Mouse (Mus musculus): ENCODE measurements around the gene Spata16.
"Not testable (repeated sequence)": the region's sequence is repeated elsewhere in the genome, so short reads cannot be mapped to it uniquely, and the experiment has no call there.

The Spata16 gene

DNA sequence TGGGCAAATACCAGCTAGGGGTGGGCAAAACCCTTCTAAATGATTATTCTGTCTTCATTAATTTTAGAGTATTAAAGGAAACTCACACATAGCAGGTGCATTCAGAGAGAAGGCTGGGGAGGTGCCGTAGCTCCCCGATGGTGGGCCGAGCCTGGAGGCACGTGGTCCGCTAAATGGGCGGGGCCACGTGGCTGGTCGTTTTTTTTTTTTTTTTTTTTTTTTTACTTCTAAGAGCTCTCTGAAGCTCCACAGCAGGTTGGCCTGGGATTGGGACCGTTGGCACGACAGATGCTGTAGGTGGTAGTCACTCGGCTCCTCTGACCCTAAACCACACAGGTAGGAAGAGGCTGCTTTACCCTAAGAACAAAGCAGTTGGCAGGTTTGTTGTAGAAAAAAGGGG is at the start of gene Spata16:
Gene Spata16 (plus strand): TSS at position 219 of the 400 bp plus-strand sequence.
- CTCF ChIA-PET = no interaction called here

DNA sequence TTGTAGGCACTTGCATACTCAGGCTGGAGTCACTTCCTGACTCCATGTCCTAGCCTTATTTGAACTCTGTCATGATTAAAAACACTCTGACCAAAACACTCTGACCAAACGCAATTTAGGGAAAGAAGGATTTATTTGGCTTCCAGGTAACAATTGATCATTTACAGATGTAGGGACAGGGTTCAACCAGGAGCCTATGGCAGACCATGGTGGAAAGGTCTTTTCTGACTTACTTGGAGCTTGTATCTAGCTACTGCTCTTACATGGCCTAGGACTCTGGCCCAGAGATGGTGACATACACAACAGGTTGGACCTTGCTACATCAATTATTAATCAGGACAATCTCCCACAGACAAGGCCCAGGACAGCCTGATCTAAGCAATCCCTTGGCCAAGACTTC is 32.6 kb upstream of the Spata16 start:
- CTCF ChIA-PET = no interaction called here

DNA sequence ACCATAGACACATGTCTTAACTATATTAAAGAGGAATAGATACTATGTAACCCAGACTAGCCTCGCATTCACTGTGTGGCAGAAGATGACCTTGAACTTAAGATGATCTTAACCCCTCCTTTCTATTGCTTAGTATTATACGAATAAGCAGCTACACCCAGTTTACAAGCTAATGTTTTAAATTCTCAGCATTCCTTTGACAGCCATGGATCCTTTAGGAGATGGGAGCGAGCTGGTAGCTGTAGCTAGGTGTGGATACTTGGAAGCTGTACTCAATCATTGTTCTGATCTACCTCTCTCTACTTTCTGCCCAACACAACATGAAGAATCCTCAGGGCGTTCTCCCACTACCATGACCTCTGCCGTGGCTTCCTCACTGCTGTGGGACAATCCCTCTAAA is 28.9 kb upstream of the Spata16 start:
- CTCF ChIA-PET = no interaction called here

DNA sequence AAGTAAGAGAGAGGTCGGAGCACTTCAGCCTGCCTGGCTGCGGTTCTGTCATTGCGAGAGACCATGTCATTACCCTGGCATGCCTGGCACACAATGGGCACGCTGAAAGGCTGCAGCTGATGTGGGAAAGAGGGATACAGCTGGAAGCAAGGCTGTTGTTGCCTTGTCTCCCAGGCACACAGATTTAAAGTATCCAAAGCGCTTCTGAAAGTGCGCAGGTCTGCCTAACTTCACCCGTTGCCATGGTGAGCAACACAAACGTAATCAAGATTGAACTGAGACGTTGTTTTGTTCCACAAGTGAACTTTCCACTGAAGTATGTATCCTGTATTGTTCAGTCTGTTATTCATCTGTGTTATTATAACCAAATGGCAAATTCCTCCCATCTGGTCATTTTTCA is 1.8 kb downstream of the Spata16 start:
- CTCF ChIA-PET = no interaction called here

DNA sequence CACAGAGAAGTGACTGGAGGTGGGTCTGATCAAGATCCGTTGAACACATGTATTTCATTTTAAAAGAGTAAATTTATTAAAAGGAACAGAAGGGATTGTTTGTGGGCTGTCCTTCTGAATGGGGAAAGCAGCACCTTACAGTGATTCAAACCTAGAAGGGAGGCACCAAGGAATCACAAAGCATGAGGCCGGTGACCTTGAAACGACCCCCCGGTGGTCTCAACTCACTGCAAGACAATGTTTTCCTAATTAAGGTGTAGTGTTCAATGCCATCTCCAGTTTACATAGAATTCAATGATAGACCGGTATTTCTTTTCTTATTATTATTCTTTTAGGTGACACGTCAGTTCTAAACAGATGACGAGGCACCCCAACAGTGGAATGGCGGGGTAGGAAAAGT is 2.4 kb downstream of the Spata16 start:
- CTCF ChIA-PET = no interaction called here

DNA sequence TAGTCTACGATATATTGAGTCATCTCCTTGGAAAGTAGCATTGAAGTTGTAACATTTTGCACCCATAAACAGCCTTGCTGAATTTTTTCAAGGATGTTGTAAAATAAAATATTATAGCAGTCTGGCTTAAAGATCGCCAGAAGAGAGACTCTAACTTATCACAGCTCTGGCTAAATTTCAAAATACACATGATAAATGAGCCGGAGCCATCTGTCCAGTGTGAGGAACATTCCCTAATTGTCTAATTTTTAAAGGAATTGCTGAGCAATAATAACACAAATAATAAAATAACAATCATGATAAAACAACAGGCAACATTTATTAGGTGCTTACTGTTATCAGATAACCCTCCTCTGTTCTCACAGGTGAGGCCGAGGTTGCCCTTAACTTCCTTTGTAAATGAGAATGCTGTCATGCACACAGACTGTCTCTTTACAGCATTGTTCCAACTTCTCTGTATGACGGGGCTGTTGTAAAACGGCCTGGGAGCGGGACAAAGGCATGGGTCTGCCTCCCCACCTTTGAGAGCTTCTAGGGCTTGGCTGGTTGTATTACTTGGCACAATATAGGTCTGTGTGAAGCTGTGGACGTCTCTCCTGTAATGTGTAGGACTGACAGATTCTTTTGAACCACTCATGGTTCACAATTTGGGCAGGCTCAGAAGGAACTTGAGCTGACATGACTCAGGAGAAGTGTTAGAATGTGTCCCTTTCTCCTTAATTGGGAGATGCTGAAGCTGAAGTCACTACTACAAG is 3.1 kb downstream of the Spata16 start:
- CTCF ChIA-PET = no interaction called here

DNA sequence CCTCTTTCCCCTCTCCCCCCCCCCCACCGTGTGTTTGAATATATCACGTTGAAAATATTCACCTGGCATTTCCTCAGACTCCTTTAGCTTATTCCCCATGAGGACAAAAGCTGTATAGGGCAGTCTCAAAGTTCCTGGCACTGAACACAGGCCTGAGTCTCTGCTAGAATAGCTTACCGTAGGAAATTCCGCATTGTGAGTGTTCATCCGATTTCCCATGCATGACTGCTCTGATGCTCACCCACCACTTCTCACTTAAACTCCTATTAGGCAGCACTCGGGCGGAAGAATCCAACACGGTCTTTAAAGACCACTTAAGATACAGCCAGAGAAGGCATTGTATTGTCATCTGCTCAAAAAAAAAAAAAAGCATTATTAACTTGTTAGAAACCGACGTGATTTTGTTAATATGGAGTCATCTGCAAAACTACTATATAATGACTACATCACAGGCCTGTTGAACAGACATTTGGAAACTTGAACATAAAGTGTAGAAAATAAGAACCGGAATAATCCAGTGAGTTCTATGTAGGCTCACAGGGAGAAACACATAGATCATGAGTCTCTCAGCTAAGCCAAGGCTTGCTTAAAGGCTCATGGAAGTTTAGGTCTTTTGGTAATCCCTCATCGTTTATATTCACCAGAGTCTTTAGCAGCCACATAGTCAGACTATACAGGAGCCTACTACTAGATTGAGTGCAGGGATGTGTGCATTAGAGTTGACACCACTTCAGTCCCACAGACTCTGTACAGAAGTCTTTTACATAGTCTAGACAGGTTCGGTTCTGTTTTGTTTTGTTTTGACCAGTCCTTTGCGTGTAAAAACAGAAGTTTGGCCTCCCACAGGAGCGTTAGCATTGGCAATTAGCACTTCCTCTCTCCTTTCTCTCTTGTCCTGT is 4.2 kb downstream of the Spata16 start:
- CTCF ChIA-PET = no interaction called here

DNA sequence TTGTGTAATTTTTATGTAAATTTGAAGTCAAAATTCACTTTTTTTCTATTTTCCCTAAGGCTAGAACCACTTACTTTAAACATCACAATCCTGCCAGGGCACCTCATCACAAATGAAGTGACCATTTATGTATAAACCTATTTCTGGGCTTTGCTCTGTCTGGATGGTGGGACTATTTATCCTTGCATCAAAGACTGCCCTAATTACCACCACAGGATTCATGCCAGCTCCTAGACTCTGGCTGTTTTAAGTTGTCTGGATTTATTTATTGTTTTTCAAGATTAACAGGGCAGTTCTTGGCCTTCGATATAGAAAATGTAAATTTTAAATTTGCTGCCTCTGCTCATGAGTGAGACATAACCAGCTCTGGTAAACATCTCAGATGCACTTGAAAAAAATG is 6.7 kb downstream of the Spata16 start:
- CTCF ChIA-PET = no interaction called here

DNA sequence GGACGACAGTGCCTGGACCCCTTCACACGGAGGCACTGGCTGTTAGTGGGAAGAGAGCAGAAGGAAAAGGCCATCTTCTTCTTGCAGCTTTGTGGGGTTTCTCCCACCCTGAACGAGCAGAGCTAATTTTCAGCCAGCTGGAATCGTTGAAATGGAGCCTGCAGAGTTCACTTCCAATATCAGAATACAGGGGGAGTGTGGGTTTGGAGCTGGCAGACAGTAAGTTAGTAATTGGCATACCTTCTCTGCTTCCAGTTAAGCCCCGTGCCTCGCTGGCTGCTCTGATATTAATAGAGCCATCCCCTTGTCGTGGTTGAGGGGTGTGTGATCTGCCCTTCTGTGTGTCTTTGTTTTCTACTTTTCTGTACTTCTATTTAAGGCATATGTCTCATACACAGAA is 9.4 kb downstream of the Spata16 start:
- CTCF ChIA-PET = no interaction called here

DNA sequence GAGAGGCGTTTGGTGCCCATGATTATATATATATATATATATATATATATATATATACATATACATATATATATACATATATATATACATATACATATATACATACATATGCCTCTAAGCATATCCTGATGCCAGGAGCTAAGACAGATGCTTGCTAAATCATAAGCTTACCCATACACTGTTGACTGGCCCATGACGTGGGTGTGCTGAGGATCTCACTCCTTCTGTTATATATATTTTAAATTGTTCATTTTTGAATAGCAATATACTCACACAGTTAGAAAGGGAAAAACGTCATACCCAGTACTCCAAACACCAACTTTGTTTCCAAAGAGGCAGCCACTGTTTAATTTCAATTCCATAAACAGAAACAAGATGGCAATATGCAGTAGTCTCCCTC is 48.4 kb downstream of the Spata16 start:
- CTCF ChIA-PET = no interaction called here

DNA sequence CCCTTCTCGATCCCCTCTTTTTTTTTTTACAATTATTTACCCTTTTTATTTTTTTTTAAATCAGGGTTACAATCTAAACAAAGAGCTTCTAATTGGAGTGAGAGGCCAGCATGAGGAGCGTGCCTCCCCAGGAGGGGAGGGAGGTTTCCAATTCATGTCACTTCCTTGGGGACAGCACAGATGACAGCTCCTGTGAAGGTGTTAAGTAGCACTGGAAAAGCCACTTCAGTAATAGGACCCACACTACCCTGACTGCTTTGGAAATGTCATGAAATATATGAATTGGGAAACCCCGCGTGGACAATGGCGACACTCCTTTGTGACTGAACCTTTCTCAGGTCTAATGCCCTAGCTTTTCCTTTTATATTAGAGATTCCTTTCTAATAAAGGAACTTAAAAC is 72.1 kb downstream of the Spata16 start:
- CTCF ChIA-PET = not testable (repeated sequence)

DNA sequence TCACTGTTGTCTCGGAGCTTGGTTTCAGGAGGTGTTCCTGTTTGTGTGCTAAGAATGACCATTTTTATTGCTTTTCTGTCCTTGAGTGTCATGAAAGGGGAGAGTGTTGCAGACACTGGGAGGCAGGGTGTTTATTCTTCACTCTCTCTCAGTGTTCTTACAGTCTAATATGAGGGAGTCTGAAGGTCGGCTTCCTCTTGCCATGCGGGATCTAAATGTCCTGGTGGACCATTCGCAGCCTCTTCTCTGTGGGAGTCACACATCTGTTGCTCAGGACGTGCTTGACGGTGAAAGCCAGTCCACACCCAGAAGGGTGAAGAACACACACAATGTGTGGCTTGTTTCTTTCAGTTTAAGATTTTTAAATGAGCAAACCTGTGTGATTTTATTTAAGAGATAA is 90.1 kb downstream of the Spata16 start:
- CTCF ChIA-PET = no interaction called here

DNA sequence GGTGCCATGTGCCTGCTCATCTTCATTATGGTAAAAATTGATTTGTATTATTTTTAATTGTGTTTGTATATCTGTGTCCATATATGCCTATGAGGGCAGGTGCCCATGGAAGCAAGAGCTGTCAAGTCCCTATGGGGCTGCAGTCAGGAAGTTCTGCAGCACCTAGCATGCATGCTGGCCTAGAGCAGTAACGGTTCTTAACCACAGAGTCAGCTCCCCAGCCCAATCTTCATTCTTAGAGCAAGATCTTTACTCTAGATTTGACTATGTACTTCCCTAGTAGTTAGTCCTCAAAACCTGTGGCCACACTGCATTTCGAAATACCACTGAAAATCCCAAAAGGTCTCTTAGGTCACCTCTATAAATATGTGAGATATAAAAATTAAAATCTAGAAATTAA is 113.1 kb downstream of the Spata16 start:
- CTCF ChIA-PET = no interaction called here

DNA sequence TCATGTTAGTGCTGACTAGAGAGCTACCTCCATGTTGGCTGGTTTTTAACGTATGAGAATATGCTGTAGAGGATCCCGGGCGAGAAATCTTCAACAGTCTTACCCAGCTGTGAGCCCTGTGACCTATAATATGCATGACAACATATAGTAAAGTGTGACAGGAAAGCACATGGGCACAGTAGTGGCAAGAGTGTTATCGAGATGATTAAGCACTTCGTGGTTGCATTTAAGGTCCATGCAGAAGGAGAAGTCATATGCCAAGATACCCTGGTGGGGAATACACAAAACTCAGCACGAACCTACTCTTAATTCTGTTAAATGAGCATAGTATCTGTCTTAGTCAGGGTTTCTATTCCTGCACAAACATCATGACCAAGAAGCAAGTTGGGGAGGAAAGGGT is 115.0 kb downstream of the Spata16 start:
- CTCF ChIA-PET = no interaction called here

DNA sequence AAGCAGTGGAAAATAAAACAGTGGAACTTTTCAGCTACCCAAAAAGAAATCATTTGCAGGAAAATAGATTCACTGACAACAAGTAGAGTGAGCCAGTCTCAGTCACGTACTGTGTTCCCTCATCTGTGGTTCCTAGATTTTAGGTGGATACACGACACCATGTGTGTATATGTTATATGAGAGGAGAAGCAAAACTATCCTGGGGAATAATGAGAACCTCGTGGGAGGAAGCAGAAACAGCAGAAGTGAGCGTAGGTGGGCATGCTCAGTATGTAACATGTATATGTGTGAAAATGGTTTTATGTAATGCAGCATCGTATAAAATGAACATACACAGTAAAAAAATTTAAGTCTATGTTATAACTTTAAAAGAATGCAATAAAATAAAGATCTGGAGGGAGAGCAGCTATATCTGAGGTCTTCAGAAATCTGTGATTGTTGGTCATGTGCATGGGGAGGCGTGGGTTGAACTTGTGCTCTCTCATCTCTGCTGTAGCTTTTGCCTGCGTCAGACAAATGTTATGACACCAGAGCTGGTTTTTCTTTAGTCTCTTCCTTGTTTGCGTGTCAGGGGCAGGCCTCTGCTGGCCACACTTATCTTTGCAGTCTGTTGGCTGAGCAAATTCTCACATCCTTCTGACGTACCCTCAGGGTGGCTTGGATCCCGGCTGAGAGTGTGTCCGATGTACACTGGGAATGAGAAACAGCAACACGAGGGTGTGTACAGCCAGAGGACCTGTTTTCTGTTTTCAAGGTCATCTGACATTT is 156.1 kb downstream of the Spata16 start:
- CTCF ChIA-PET = no interaction called here

DNA sequence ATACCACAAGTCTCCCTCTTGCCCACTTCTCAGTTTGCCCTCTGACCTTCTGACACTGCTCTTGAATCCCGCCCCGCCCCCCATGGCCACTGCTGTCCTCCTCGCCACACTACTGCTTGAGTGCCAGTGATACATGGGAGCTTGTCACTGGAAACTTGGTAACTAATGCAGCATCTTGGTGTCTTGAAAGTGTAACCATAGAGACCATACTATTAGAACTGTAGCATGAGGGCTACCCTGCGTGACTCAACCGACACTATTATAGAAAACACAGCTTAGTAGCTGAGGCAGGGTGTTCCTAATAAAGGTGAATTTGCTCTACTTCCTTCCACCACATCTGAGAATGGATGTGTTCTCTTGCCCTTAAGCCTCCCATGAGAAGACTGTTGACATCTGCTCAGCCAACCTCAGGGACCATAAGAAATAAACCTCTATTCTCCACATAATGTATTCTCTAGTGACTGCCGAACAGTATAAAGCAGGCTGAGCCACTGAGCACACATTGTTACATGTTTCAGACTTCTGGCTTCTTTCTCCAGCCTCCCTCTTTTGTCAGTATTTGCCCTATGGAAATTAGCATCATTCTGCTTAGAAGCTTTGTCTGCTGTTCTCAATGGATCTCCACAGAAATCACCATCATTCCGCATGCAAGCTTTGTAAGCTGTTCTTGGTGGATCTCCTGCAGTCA is 158.6 kb downstream of the Spata16 start:
- CTCF ChIA-PET = no interaction called here

DNA sequence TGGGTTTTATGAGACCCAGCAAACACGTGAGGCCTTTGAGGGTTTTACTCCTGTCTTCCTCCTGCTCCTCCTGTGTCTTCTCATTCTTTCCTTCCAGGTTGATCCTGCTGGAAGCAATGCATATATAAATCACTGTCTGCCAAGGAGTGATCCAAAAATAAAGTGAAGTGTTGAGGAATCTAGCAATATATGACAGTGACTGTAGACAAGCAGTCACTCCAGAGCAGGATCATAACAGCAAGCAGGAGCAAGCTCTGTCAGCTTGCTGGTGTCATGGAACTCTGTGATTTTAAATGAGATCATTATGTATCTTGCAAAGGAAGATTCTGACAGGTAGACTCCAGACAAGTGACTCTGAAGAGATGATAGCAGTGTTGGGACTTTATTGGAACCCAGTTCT is 159.5 kb downstream of the Spata16 start:
- CTCF ChIA-PET = no interaction called here

DNA sequence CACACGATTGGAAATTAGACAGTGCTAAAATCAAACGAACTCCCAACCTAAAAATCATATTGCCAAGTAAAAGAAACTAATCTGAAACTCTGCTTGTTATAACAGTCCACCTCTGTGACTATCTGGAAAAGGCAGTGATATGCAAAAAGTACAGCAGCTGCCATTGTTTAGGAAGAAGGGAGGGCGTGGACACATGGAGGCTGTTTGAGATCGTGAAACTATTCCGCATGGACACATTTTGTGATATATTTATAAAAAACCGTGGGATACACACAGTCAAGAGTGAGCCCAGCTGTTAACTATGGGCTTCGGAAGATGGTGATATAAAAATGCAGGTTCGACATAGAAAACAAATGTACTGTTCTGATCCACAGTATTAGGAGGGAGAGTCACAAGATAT is 176.9 kb downstream of the Spata16 start:
- CTCF ChIA-PET = no interaction called here

DNA sequence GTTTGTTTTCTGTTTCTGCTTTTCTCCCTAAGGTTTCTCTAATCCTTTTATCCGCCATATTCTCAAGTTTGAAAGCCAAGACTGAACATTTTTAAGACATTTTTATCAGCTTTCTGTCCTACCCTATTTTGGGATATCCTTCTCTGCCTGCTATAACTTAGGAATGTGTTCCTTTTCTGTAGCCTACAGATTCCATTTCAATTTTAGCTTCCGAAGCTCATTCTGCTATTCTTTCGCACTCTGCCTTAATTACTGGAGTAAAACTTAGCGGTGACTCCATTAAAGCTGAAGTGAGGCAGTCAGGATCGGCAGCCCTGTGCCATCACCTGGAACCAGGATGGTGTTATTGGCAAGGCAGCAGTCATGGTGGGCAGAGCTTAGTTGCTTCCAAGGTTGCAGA is 178.3 kb downstream of the Spata16 start:
- CTCF ChIA-PET = no interaction called here

DNA sequence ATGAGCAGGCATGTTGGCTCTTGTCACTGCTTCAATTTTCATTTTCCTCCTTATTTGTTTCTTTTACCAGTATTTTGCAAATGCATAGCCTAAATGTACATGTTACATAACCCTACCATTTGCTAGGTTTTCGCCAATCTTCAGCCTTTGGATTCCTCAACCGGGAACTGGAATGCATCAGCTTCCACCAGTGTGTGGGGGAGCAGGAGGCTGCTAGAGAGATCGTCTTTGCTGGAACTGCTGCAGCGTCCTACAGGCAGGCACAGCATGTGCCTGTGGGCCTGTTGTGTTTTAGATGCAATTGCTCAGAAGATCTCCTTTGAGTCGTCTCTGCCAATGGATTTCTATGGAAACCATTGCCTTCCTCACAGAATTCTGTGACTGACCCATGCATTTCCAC is 182.0 kb downstream of the Spata16 start:
- CTCF ChIA-PET = no interaction called here

DNA sequence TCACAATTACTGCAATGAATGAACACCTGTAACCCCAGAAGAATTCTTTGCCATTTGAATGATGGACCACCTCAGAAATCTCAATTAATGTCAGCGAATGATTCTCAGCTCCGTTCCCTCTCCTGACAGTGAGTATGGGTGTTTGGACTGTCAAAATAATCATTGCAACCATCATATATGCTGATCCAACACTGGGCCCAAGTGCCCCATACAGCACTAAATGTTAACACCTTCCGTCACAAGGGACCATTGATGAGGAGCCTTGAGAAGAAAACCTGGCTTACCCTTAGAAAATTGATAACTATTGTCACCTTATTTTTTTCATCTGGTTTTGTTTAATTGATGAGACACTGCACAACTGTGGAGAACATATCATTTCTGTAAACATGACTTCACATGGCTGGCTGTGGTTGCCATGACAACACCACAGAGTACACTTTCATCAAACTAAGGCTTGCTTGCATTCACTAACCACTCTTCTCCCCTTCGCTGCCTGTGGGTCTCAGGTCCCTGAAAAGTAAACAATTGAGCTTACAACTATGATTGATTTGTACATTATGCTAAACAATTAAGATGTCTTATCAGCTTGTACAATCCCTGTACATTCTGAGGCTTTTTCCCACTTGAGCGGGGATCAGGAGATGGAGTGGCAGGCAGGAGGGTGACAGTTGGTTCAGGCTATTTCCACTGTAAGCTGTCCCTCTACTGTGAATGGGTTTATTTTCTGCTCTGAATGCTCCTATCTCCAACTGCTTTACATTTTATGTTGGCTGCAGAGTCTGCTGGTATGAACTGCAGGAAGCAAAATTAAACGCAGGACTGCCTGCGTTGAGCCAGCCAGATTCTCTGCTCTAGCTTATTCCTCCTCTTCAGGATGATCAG is 189.8 kb downstream of the Spata16 start:
- CTCF ChIA-PET = no interaction called here
